Mouse (Mus musculus): ENCODE results near the gene Adcy5.

DNA sequence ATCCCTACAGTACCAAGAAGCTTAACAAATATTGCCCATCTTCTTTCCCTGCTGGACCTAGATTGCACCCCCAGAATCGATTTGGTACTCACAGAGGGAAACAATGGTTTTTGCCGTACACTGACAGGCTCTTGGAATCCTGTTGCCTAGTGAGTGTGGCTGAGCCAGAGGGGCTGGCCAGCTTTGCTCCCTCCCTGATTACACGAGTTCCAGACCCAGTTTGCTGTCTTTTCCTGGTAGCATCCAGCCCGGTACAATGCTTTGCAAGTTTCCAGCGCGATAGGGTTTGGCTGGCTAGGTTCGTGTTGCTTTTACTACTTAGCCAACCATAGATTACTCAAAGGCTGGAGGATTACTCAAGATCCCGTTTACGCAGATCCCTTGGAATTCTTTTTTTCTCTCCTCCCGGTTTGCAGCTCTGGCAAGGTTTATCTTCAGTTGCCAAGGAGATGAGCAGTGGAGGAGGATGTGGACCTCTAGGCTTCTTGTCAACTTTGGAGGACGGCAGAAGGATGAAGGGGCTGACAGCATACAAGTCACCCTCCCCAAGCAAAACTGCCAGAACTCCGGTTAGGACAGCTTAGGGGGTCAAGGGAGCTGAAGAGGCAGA lies 1.4 kb upstream of the Adcy5 start:
- TF ChIP-seq POLR2AphosphoS5 (IDR thresholded peaks at IDR 0.05; ENCODE audit: borderline replicate concordance, low read depth, low read length) (no peak), POLR2A (IDR thresholded peaks at IDR 0.05; ENCODE audit: control insufficient read depth in 1 of 2, insufficient read depth in 1 of 2, low read depth in 1 of 2, low read length in 2 of 2, poor library complexity in 1 of 2) (no peak), POLR2AphosphoS2 (IDR thresholded peaks at IDR 0.05; ENCODE audit: low read length) (no peak), KAT2A (conservative IDR thresholded peaks at IDR 0.05; ENCODE audit: low read depth, low read length) (no peak), EP300 (IDR thresholded peaks at IDR 0.05; ENCODE audit: low read depth in 1 of 2, low read length in 2 of 2) (no peak), CTCF (IDR thresholded peaks at IDR 0.05 in 2 of 3, conservative IDR thresholded peaks at IDR 0.05 in 1 of 3; ENCODE audit: control insufficient read depth in 1 of 3, insufficient read depth in 1 of 3, low read depth in 2 of 3, low read length in 3 of 3, poor library complexity in 1 of 3, severe bottlenecking in 1 of 3) (no peak), ETS1 (IDR thresholded peaks at IDR 0.05; ENCODE audit: low read depth, low read length) (no peak), GATA1 (IDR thresholded peaks at IDR 0.05; ENCODE audit: low read depth, low read length) (no peak), HCFC1 (IDR thresholded peaks at IDR 0.05; ENCODE audit: low read depth, low read length) (no peak), MAX (IDR thresholded peaks at IDR 0.05; ENCODE audit: low read length) (no peak), ZNF384 (IDR thresholded peaks at IDR 0.05; ENCODE audit: low read depth, low read length) (no peak)

Measured in MEL (cell line).